Mouse (Mus musculus) liver, embryonic 16.5 days (tissue): Measurements from ENCODE around the gene Cct5. TPM values are rescaled to one million over a fixed set of nuclear protein-coding genes. Genes with fewer than 3 reads are reported as not detected.

Experiments
- ATAC-seq: fragments of 200-750 bp; cut with Nextera tagmentation; 2 replicates; pipeline ENCODE4 v1.8.0; 2017; ENCODE audit warnings: low read depth, mild to moderate bottlenecking, moderate number of reproducible peaks, moderate library complexity
- H3K27ac ChIP-seq: fragments of 300-500 bp; sonication (generic); 2 replicates; pipeline ENCODE4 v1.5.1; 2014; ENCODE audit warnings: mild to moderate bottlenecking, low read length
- H3K27me3 ChIP-seq: fragments of 300-500 bp; sonication (generic); 2 replicates; pipeline ENCODE4 v1.6.1; 2014; ENCODE audit warnings: low read depth, low read length, mixed read lengths; ENCODE audit not compliant: control insufficient read depth, insufficient read depth
- H3K36me3 ChIP-seq: fragments of 300-500 bp; sonication (generic); 2 replicates; pipeline ENCODE4 v1.6.1; 2014; ENCODE audit warnings: mild to moderate bottlenecking; ENCODE audit not compliant: control insufficient read depth, insufficient read depth
- H3K4me1 ChIP-seq: fragments of 300-500 bp; sonication (generic); 2 replicates; pipeline ENCODE4 v1.6.1; 2014; ENCODE audit warnings: low read depth, low read length, mixed read lengths; ENCODE audit not compliant: control insufficient read depth
- H3K4me2 ChIP-seq: fragments of 300-500 bp; sonication (generic); 2 replicates; pipeline ENCODE4 v1.6.1; 2014; ENCODE audit warnings: low read depth, low read length, mixed read lengths
- H3K4me3 ChIP-seq: fragments of 300-500 bp; sonication (generic); 2 replicates; pipeline ENCODE4 v1.5.1; 2014; ENCODE audit warnings: low read depth, mild to moderate bottlenecking, low read length
- H3K9ac ChIP-seq: fragments of 300-500 bp; sonication (generic); 2 replicates; pipeline ENCODE4 v1.6.1; 2014; ENCODE audit warnings: low read depth, low read length
- H3K9me3 ChIP-seq: fragments of 300-500 bp; sonication (generic); replicated peaks from 2 replicates; pipeline ENCODE4 v1.6.1; 2016; ENCODE audit warnings: low read length; ENCODE audit not compliant: control insufficient read depth
- WGBS: fragments of 180-500 bp; shearing (Covaris S2); extraction: QIAGEN DNeasy Blood & Tissue Kit; methylation state at CpG from one replicate; pipeline ENCODE4 v1.1.7; 2014; ENCODE audit not compliant: insufficient replicate concordance; 5-methylcytosine and 5-hydroxymethylcytosine counted together
- polyA plus RNA-seq: library from polyadenylated mRNA; unstranded; fragments of >200 nt; fragmentation: Nextera tagmentation; extraction: Ambion mirVana; gene quantifications from 2 replicates; pipeline ENCODE4 v1.2.1, GENCODE M21; 2015

Cct5 gene
- polyA plus RNA-seq, 1 experiment from 2014 or later, result 229 TPM

DNA sequence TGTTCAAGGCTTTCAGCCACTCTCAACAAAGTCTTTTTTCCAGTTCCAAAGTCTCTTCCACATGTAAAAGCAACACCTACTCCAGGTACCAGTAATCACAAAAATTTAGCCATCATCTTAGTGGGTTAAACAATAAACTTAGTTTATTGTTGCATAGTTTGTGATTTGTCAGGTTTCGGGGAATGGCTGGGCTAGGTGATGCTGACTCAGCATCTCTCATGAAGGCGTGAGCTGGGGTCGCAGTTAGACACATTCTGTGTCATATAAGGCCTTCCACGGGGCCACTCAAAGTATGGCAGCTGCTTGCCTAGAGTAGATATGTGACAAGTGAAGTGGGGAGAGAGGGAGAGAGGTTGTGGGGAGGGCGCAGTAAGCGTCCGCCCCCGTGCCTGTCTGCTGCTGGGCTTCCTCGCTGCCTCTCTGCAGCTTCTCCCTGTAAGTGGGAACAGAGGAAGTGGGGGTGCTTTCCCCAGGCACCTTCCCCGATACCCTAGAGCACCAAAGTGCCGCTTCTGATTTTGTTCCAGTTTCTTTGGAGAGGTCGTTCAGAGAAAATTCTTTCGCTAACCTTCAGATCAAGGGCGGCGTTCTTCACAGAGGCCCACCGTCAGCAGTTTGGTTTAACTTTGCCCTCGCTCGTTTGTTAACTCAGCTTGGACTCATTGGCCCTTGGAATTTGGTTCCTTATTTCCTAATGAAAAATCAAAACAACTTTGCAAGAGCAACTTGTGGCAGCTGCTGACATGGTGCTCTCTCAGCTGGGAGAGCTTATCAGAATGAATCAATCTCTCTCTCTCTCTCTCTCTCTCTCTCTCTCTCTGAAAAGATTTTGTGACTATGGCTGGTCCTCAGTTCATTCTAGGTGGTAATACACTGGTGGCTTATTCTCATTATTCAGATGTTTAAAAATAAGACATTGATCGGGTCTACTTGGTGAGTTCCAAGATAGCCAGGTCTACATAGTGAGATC, 37.7 kb downstream of the Cct5 start:
- 0 out of 2 replicates have a peak, but pooled peaks have one; percentile 10 for ATAC-seq
- H3K9ac ChIP-seq, result no peak overlapping the region
- no peaks in the 10 kb centered on the region for H3K27me3 ChIP-seq
- no peak overlapping the region for H3K4me3 ChIP-seq
- WGBS, result 56% methylated on average over 19 of the region's 19 CpGs
- peaks cover 3% of the 10 kb centered on the region; the same call in 1 of the 2 replicates for H3K4me1 ChIP-seq
- no peaks in the 10 kb centered on the region for H3K36me3 ChIP-seq
- peak overlapping the region; percentile 16; the same call in 1 of the 2 replicates for H3K27ac ChIP-seq
- H3K4me2 ChIP-seq, result peak overlapping the region; percentile 33; the same call in 1 of the 2 replicates
- no peaks in the 10 kb centered on the region for H3K9me3 ChIP-seq

DNA sequence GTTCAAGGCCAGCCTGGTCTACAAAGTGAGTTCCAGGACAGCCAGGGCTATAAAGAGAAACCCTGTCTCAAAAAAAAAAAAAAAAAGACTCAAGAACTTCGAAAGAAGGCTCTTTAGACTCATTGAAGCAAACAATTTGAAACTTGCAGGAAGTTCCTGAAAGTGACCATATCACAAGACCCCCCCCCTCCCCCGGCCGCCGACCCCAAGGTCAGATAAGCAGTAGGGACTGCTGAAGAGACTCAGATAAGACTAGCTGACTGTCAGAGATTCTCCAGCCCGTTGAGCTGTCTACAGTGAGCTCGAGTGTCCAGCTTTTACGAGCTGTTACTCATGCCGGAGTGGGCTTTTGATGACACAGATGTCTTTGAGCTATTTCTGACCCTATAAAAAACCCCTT, 38.8 kb downstream of the Cct5 start:
- H3K9ac ChIP-seq, result no peak overlapping the region
- H3K4me3 ChIP-seq, result no peak overlapping the region
- no peak for ATAC-seq
- no peak overlapping the region for H3K27ac ChIP-seq
- WGBS, result 33% methylated on average over 8 of the region's 8 CpGs
- H3K4me2 ChIP-seq, result no peak overlapping the region
- peaks cover 3% of the 10 kb centered on the region; the same call in 1 of the 2 replicates for H3K4me1 ChIP-seq
- no peaks in the 10 kb centered on the region for H3K9me3 ChIP-seq
- no peaks in the 10 kb centered on the region for H3K27me3 ChIP-seq
- no peaks in the 10 kb centered on the region for H3K36me3 ChIP-seq

DNA sequence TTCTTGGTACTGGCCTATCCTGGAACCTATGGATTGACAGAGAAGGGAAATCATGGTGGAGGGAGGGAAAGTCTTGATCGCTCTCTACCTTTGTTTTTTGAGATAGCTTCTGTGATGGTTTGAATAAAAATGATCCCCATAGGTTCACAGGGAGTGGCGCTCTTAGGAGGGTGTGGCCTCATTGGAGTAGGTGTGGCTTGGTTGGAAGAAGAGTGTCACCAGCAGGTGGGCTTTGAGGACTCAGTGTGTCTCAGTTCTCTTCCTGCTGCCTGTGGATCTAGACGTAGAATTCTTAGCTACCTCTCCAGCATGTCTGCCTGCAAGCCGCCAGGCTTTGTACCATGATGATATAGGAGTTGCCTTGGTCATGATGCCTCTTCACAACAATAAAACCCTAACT, 39.6 kb downstream of the Cct5 start:
- H3K27me3 ChIP-seq, result no peaks in the 10 kb centered on the region
- H3K9me3 ChIP-seq, result no peaks in the 10 kb centered on the region
- H3K9ac ChIP-seq, result no peak overlapping the region
- no peak for ATAC-seq
- H3K4me3 ChIP-seq, result no peak overlapping the region
- H3K4me2 ChIP-seq, result no peak overlapping the region
- no peaks in the 10 kb centered on the region for H3K36me3 ChIP-seq
- H3K27ac ChIP-seq, result no peak overlapping the region
- WGBS, result 84% methylated on average over 4 of the region's 4 CpGs
- peaks cover 3% of the 10 kb centered on the region; the same call in 1 of the 2 replicates for H3K4me1 ChIP-seq

DNA sequence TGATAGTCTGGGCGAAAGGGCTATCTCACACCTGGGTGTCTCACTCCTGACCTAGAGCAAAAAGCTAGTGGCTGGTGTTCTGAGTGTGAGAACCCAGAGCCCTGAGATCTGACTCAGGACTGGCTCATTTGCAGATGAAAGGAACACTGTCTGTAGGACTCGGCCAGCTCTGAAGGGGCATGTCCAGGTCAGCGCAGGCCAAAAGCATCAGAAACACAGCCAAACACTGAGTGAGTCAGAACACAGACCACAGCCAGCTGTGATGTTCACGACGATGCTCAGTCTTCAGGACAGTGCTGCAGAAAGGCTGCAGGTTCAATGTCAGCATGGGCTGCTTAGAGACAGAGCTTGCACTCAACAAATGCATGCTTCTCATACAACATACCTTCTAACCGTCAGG, 40.2 kb downstream of the Cct5 start:
- no peaks in the 10 kb centered on the region for H3K27me3 ChIP-seq
- peaks cover 3% of the 10 kb centered on the region; the same call in 1 of the 2 replicates for H3K4me1 ChIP-seq
- H3K9me3 ChIP-seq, result no peaks in the 10 kb centered on the region
- 77% methylated on average over 6 of the region's 6 CpGs for WGBS
- no peak overlapping the region for H3K4me2 ChIP-seq
- no peak overlapping the region for H3K9ac ChIP-seq
- no peak for ATAC-seq
- H3K27ac ChIP-seq, result no peak overlapping the region
- H3K36me3 ChIP-seq, result no peaks in the 10 kb centered on the region
- no peak overlapping the region for H3K4me3 ChIP-seq

DNA sequence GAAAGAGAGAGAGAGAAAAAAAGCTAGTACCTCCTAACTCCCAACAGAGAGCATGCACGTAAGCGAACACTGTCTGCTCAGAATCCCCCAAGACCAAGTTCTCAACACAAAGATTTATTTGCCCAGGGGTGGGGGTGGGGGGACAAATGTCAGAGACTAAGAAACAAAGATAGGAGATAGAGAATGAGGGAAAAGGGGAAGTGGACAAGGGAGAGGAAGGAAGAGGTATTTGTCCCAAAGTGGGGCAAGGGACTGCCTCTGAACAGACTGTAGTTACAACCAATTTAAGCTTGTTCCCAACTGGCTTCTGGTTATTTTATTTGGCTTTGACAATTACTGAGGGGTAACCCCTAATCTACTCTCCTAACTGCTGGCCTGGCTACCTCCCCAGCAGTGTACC, 46.7 kb downstream of the Cct5 start:
- H3K4me3 ChIP-seq, result no peak overlapping the region
- no peak overlapping the region for H3K9ac ChIP-seq
- no peak overlapping the region for H3K27ac ChIP-seq
- no peak overlapping the region for H3K4me2 ChIP-seq
- WGBS, result 39% methylated on average over 2 of the region's 2 CpGs
- H3K4me1 ChIP-seq, result no peaks in the 10 kb centered on the region
- H3K9me3 ChIP-seq, result no peaks in the 10 kb centered on the region
- no peak for ATAC-seq
- no peaks in the 10 kb centered on the region for H3K27me3 ChIP-seq
- H3K36me3 ChIP-seq, result no peaks in the 10 kb centered on the region

DNA sequence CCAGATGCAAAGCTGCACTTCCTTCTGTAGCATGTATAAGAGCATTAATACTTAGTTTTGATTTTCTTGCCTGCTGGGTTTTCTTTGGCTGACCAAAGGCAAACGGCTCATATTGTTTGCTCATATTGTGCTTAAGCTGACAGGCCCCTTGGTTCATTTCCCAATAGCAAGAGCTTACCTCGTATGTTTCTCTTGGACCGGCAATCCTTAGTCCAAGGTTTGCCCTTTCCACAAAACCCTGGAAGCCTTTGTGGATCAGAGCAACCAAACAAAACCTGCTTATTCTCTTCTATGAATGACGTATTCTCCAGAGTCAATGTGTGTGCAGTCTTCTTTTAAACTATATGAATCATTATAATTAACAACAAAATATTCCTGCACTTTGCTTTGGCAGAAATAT, 51.2 kb downstream of the Cct5 start:
- Histone ChIP-seq H3K4me2 (no peak overlapping the region), H3K27ac (no peak overlapping the region), H3K9me3 (no peaks in the 10 kb centered on the region), H3K36me3 (no peaks in the 10 kb centered on the region), H3K27me3 (no peaks in the 10 kb centered on the region), H3K4me1 (peaks cover 2% of the 10 kb centered on the region; the same call in 1 of the 2 replicates), H3K9ac (no peak overlapping the region), H3K4me3 (no peak overlapping the region)
- no peak for ATAC-seq
- WGBS, result 67% methylated on average over 4 of the region's 4 CpGs

DNA sequence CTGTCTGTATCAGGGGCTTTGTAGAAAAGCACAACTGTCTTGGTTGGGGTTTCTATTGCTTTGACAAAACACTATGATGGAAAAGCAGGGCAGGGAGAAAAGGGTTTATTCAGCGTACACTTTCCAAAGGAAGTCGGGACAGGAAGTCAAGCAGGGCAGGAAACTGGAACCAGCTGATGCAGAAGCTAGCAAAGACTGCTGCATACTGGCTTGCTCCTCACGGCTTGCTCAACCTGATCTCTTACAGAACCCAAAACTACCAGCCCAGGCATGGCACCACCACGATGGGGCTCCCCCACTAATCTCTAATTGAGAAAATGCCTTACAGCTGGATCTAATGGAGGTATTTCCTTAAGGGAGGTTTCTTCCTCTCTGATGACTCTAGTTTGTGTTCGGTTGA, 54.2 kb downstream of the Cct5 start:
- Histone ChIP-seq H3K4me2 (no peak overlapping the region), H3K36me3 (no peaks in the 10 kb centered on the region), H3K9ac (no peak overlapping the region), H3K27me3 (no peaks in the 10 kb centered on the region), H3K4me3 (no peak overlapping the region), H3K4me1 (peaks cover 11% of the 10 kb centered on the region), H3K9me3 (no peaks in the 10 kb centered on the region), H3K27ac (no peak overlapping the region)
- ATAC-seq, result no peak
- WGBS, result 52% methylated on average over 5 of the region's 5 CpGs

DNA sequence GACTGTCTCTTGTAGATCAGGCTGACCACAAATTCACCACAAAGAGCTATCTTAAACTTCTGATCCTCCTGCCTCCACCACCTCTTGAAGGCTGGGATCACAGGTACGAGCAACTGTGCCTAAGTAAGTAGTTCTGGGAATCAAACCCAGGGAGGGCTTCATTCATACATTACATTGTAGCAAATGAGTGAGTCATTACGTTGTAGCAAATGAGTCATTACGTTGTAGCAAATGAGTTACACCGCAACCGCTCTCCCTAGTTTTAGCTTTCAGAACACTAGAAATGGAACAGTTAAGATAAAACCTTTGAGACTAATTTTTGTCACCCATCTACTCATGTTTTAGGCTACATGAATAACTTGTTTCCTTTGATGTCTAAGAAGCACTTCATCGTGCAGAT, 55.3 kb downstream of the Cct5 start:
- no peak for ATAC-seq
- WGBS, result 78% methylated on average over 6 of the region's 6 CpGs
- Histone ChIP-seq H3K36me3 (no peaks in the 10 kb centered on the region), H3K9me3 (no peaks in the 10 kb centered on the region), H3K4me1 (peaks cover 22% of the 10 kb centered on the region), H3K27me3 (no peaks in the 10 kb centered on the region), H3K27ac (no peak overlapping the region), H3K4me2 (no peak overlapping the region), H3K9ac (no peak overlapping the region), H3K4me3 (no peak overlapping the region)

DNA sequence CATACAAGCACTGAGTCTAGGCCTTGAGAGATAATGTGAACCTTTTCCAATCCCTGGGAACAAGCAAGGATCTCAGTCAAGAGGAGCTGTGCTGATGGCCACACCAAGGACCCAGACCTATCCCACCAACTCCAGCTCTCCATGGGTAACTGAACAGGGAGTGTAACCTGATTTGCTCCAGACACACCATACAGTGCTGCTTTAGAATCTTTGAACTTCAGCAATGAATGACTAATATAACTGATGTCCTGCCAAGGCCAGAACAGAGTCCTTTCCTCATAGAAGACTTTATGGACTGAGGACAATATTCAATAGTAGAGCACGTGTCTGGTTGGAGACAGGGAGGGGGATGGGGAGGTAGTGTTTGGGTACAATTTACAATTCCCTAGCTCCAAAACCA, 56.5 kb downstream of the Cct5 start:
- Histone ChIP-seq H3K4me2 (no peak overlapping the region), H3K9me3 (no peaks in the 10 kb centered on the region), H3K9ac (no peak overlapping the region), H3K4me3 (no peak overlapping the region), H3K4me1 (peaks cover 35% of the 10 kb centered on the region), H3K27me3 (no peaks in the 10 kb centered on the region), H3K27ac (no peak overlapping the region), H3K36me3 (no peaks in the 10 kb centered on the region)
- 52% methylated on average over 1 of the region's 1 CpGs for WGBS
- ATAC-seq, result no peak; the same call in 1 of the 2 replicates
